Mouse (Mus musculus) CH12.LX (cell line): ENCODE results near the gene Gm13124. TPM values are rescaled to one million over a fixed set of nuclear protein-coding genes. Genes with fewer than 3 reads are reported as not detected.

ENCODE experiments used
- DNase-seq: peaks from one replicate; pipeline ENCODE4 v3.0.0-alpha.2; 2013; ENCODE audit errors: extremely low read depth
- H3K27ac ChIP-seq: 2 replicates; pipeline ENCODE4 v1.5.1; 2012; ENCODE audit warnings: low read depth, mild to moderate bottlenecking, control low read depth, moderate library complexity; ENCODE audit not compliant: insufficient read depth
- H3K27me3 ChIP-seq: replicated peaks from 2 replicates; pipeline ENCODE3; 2012; ENCODE audit warnings: inconsistent platforms
- H3K36me3 ChIP-seq, 2 experiments: replicated peaks in 1 of 2; 2 replicates each; pipeline versions ENCODE3 to v1.6.1; 2012; ENCODE audit warnings: inconsistent platforms in 1 of 2, low read length in 1 of 2, mild to moderate bottlenecking in 1 of 2, mixed read lengths in 1 of 2, moderate library complexity in 1 of 2; ENCODE audit not compliant: control insufficient read depth in 1 of 2, insufficient read depth in 1 of 2
- H3K4me1 ChIP-seq, 2 experiments: 2 replicates each; pipeline ENCODE4 v1.6.1; 2012; ENCODE audit warnings: inconsistent platforms in 1 of 2, moderate library complexity in 1 of 2; ENCODE audit not compliant: insufficient read depth in 2 of 2, control insufficient read depth in 1 of 2
- H3K4me2 ChIP-seq: 2 replicates; pipeline ENCODE4 v1.6.1; 2012; ENCODE audit warnings: low read depth, mild to moderate bottlenecking, control low read depth; ENCODE audit not compliant: poor library complexity, insufficient read depth, severe bottlenecking
- H3K4me3 ChIP-seq, 3 experiments: fragments of 150-350 bp in 1 of 3; sonication (generic) in 1 of 3; replicated peaks in 1 of 3; 2 replicates each; pipeline versions ENCODE3 to v1.5.1; 2011 to 2012; ENCODE audit warnings: low read depth in 2 of 3, low read length in 2 of 3, mild to moderate bottlenecking in 2 of 3, moderate library complexity in 2 of 3, control low read depth in 1 of 3, improper control_type of control experiment in 1 of 3, inconsistent platforms in 1 of 3, mixed read lengths in 1 of 3; ENCODE audit not compliant: poor library complexity in 1 of 3
- H3K79me2 ChIP-seq: replicated peaks from 2 replicates; pipeline ENCODE4 v1.6.1; 2012; ENCODE audit warnings: mild to moderate bottlenecking, moderate library complexity; ENCODE audit not compliant: control insufficient read depth, poor library complexity, insufficient read depth, severe bottlenecking; ENCODE audit errors: extremely low read depth
- H3K9ac ChIP-seq: 2 replicates; pipeline ENCODE4 v1.6.1; 2012; ENCODE audit warnings: low read depth, mild to moderate bottlenecking, control low read depth, moderate library complexity; ENCODE audit not compliant: insufficient read depth
- H3K9me3 ChIP-seq: replicated peaks from 2 replicates; pipeline ENCODE3; 2012; ENCODE audit warnings: low read length, inconsistent platforms, mixed read lengths
- CHD2 ChIP-seq: IDR thresholded peaks from 2 replicates; pipeline ENCODE4 v1.6.1; 2011; ENCODE audit warnings: low read length, improper control_type of control experiment
- E2F4 ChIP-seq: IDR thresholded peaks from 2 replicates; pipeline ENCODE4 v1.6.1; 2011; ENCODE audit warnings: low read depth, low read length, improper control_type of control experiment; ENCODE audit not compliant: insufficient replicate concordance
- GABPA ChIP-seq: IDR thresholded peaks from 2 replicates; pipeline ENCODE4 v1.6.1; 2012; ENCODE audit warnings: low read depth, low read length, improper control_type of control experiment, inconsistent platforms; ENCODE audit not compliant: insufficient replicate concordance
- HCFC1 ChIP-seq: IDR thresholded peaks from 2 replicates; pipeline ENCODE4 v1.6.1; 2012; ENCODE audit warnings: low read depth, mild to moderate bottlenecking, inconsistent platforms, low read length, improper control_type of control experiment
- IRF4 ChIP-seq: IDR thresholded peaks from 2 replicates; pipeline ENCODE4 v1.6.1; 2014; ENCODE audit warnings: low read depth, mild to moderate bottlenecking, inconsistent platforms, low read length, improper control_type of control experiment
- MAX ChIP-seq: IDR thresholded peaks from 2 replicates; pipeline ENCODE4 v1.6.1; 2011; ENCODE audit warnings: low read length, improper control_type of control experiment
- MAZ ChIP-seq: IDR thresholded peaks from 2 replicates; pipeline ENCODE4 v1.6.1; 2012; ENCODE audit warnings: low read depth, mild to moderate bottlenecking, inconsistent platforms, low read length, improper control_type of control experiment, moderate library complexity
- MEF2A ChIP-seq: IDR thresholded peaks from 2 replicates; pipeline ENCODE4 v1.6.1; 2014; ENCODE audit warnings: low read depth, mild to moderate bottlenecking, inconsistent platforms, low read length, improper control_type of control experiment, borderline replicate concordance
- MYC ChIP-seq: IDR thresholded peaks from 2 replicates; pipeline ENCODE4 v1.6.1; 2011; ENCODE audit warnings: low read depth, mild to moderate bottlenecking, improper control_type of control experiment, low read length
- NELFE ChIP-seq: IDR thresholded peaks from 2 replicates; pipeline ENCODE4 v1.6.1; 2011; ENCODE audit warnings: low read depth, low read length, improper control_type of control experiment
- NRF1 ChIP-seq: IDR thresholded peaks from 2 replicates; pipeline ENCODE4 v1.6.1; 2014; ENCODE audit warnings: low read depth, mild to moderate bottlenecking, inconsistent platforms, low read length, improper control_type of control experiment, moderate library complexity
- RAD21 ChIP-seq: IDR thresholded peaks from 2 replicates; pipeline ENCODE4 v1.6.1; 2011; ENCODE audit warnings: low read depth, mild to moderate bottlenecking, low read length, improper control_type of control experiment, moderate library complexity
- SIN3A ChIP-seq: IDR thresholded peaks from 2 replicates; pipeline ENCODE4 v1.6.1; 2012; ENCODE audit warnings: low read length, improper control_type of control experiment, inconsistent platforms
- SMC3 ChIP-seq: IDR thresholded peaks from 2 replicates; pipeline ENCODE4 v1.6.1; 2011; ENCODE audit warnings: low read depth, low read length, improper control_type of control experiment
- TCF12 ChIP-seq: IDR thresholded peaks from 2 replicates; pipeline ENCODE4 v1.6.1; 2014; ENCODE audit warnings: low read depth, mild to moderate bottlenecking, inconsistent platforms, low read length, improper control_type of control experiment
- UBTF ChIP-seq: IDR thresholded peaks from 2 replicates; pipeline ENCODE4 v1.6.1; 2012; ENCODE audit warnings: low read depth, mild to moderate bottlenecking, inconsistent platforms, low read length, improper control_type of control experiment, moderate library complexity
- USF1 ChIP-seq: IDR thresholded peaks from 2 replicates; pipeline ENCODE4 v1.6.1; 2014; ENCODE audit warnings: low read depth, mild to moderate bottlenecking, inconsistent platforms, low read length, improper control_type of control experiment
- ZC3H11A ChIP-seq: IDR thresholded peaks from 2 replicates; pipeline ENCODE4 v1.6.1; 2012; ENCODE audit warnings: low read depth, mild to moderate bottlenecking, inconsistent platforms, low read length, improper control_type of control experiment
- dilution Hi-C: fragments of 300-500 bp; cut with MboI; formaldehyde crosslinking; loops from 2 replicates; pipeline ENCODE4 v1.14.3; 2020; ENCODE audit warnings: low sequenced_read_pairs; ENCODE audit not compliant: extremely low pct_unique_long_range_greater_than_20kb, extremely low pct_ligation_motif_present
- in situ Hi-C: fragments of 300-500 bp; cut with MboI; formaldehyde crosslinking; loops from 3 replicates; pipeline ENCODE4 v1.14.3; 2019; ENCODE audit warnings: low sequenced_read_pairs, low pct_ligation_motif_present, low pct_unique_long_range_greater_than_20kb, mixed read lengths
- polyA plus RNA-seq: library from polyadenylated mRNA; unstranded; fragments of >175 nt; gene quantifications from 2 replicates; pipeline ENCODE4 v1.2.1, GENCODE M21; 2012; ENCODE audit warnings: low read depth; ENCODE audit not compliant: insufficient read length
- total RNA-seq, 2 experiments: library from RNA; depleted of rRNA; stranded (reverse); fragments of 300-350 nt in 1 of 2; fragments of >200 nt in 1 of 2; gene quantifications; 2 replicates each; pipeline ENCODE4 v1.2.3; 2012 to 2014

Gene Gm13124
- total RNA-seq (2012; rRNA removed): not detected in 2 replicates
- total RNA-seq (2014; rRNA removed): not detected in 2 replicates
- polyA plus RNA-seq: not detected in 2 replicates

DNA sequence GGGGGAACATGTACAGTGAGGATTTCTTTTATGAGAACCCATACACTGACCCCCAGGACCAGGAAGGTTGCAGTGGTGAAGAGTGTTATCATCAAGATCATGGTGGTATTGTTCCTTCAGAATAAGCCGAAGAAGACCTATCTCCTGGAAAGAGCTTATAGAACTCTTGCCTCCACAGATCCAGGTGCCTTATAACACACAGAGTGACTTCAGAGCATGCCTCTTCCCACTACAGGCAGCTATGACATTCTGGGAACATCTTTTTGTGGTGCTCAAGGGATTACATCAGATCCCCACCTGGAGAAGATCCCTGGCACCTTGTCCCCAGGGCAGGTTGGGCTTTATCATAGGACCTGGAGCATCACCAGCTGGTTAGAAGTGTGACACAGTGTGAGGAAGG, at the start of gene Gm13124:
TSS of gene Gm13124 (minus strand) at position 101 of the 400 bp plus-strand sequence.
- peaks cover 8% of the 10 kb centered on the region for H3K27me3 ChIP-seq
- no peaks in the 10 kb centered on the region for H3K79me2 ChIP-seq
- H3K9me3 ChIP-seq: no peaks in the 10 kb centered on the region
- H3K4me1 ChIP-seq: no peaks in the 10 kb centered on the region
- H3K4me2 ChIP-seq: no peak within 1 kb of the TSS
- dilution Hi-C loops (no loop called here), in situ Hi-C loops (loop anchor here (25.0 kb wide), 1 partner anchor 322 kb away; the partner anchor contains the start of gene Dhrs3)
- no peak within 1 kb of the TSS for H3K4me3 ChIP-seq
- no peak for TF ChIP-seq ZC3H11A
- no peak for TF ChIP-seq MAZ
- no peak for TF ChIP-seq NRF1
- no peak for TF ChIP-seq MEF2A
- no peak for TF ChIP-seq USF1
- no peak for TF ChIP-seq CHD2
- no peak for TF ChIP-seq SMC3
- TF ChIP-seq NELFE: no peak
- no peak for TF ChIP-seq SIN3A
- no peak for TF ChIP-seq HCFC1
- no peak for TF ChIP-seq UBTF
- no peak for TF ChIP-seq IRF4
- H3K9ac ChIP-seq: no peak within 1 kb of the TSS
- H3K27ac ChIP-seq: no peak within 1 kb of the TSS
- DNase-seq: no peak
- no peaks in the 10 kb centered on the region for H3K36me3 ChIP-seq

DNA sequence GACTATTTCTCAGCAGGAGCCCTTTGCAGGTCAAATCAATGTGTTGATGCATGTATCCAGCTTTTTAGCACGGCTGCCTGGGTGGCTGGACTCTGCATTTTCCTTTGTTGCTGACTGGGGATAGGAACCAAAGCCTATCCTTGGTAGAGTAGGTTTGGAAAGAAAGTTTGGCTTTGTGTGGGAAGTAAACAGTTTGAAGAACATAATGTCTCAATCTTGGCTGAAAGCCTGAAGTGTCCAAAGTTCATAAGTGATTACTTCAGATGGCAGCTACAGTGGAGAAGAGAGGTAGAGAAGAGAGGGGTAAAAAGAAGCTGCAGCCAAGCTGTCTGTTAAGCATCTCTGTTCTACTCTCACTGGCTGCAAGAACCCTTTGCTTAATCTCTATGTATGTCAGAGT, 49.7 kb upstream of the Gm13124 start:
- no peak overlapping the region for H3K4me2 ChIP-seq
- dilution Hi-C loops: no loop called here
- no peaks in the 10 kb centered on the region for H3K9me3 ChIP-seq
- no peak for TF ChIP-seq E2F4
- TF ChIP-seq MAX: no peak
- no peak for TF ChIP-seq TCF12
- no peak for TF ChIP-seq GABPA
- no peak for TF ChIP-seq RAD21
- TF ChIP-seq MYC: no peak
- H3K4me1 ChIP-seq: no peaks in the 10 kb centered on the region
- peaks cover 18% of the 10 kb centered on the region for H3K27me3 ChIP-seq
- no peak for DNase-seq
- H3K27ac ChIP-seq: no peak overlapping the region
- H3K79me2 ChIP-seq: no peaks in the 10 kb centered on the region
- H3K36me3 ChIP-seq: no peaks in the 10 kb centered on the region
- in situ Hi-C loops: no loop called here
- H3K9ac ChIP-seq: no peak overlapping the region
- H3K4me3 ChIP-seq: no peak overlapping the region
